Mouse (Mus musculus): ENCODE data around the gene Cdh19.

Cdh19 gene

DNA sequence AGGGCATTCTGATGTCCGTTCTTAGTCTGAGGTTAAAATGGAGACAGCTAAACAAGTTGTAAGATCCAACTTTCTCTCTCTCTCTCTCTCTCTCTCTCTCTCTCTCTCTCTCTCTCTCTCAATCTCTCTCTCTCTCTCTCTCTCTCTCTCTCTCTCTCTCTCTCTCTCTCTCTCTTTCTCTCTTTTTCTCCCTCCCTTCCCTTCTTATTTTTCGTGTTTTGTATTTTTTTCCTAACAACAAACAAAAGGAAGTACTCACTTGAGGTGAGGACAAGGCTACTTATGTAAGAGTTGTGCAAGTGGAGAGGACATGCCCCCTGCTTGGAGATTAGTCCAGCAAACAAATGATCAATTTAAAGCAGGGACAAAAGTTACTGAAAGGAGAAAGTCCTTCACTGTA is at the start of gene Cdh19:
Gene Cdh19 (minus strand): TSS at position 101 of the 400 bp plus-strand sequence.
- DNase-seq (ENCODE audit: low spot score), result no peak

DNA sequence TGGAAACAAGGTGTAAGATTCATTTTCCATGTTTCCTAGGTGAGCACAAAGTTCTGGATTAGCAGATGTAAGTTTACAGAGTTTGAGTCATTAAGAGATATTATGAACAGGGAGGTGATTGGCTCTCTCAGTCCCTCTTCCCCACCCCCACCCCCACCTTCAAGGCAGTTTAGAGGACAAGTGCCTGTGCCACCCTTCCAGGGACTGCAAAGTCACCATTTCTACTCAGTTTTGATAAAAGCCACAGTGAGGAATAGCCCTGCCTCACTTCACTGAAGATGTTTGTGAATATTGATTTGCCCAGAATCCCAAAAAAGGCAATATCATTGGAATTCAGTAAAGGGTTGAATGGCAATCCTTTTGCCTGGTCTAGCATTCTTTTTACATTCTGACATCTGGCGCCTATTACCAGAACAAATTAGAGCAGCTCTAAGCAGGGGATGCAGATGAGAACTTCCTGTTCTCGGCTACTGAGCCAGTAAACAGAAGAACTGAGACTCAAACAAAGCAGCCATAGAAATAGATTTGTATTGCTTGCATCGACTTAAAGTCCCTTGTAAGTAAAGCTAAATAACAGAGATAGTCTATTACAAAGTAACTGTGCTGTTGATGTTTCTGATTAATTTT is 43.2 kb upstream of the Cdh19 start:
- DNase-seq (ENCODE audit: low spot score), result no peak

- DNase-seq (ENCODE audit: low spot score), result no peak
Measured at GRCm38 (mm10) chr1:111017640-111018039, 40.3 kb upstream of the Cdh19 start.

GRCm38 (mm10) chr1:110989824-110990223 is 12.4 kb upstream of the Cdh19 start:
- DNase-seq (ENCODE audit: low spot score), result no peak

GRCm38 (mm10) chr1:110969201-110969600 is 8.2 kb downstream of the Cdh19 start:
- no peak for DNase-seq (ENCODE audit: low spot score)

- DNase-seq (ENCODE audit: low spot score), result no peak
Measured at GRCm38 (mm10) chr1:110909752-110910151, 67.6 kb downstream of the Cdh19 start.

DNA sequence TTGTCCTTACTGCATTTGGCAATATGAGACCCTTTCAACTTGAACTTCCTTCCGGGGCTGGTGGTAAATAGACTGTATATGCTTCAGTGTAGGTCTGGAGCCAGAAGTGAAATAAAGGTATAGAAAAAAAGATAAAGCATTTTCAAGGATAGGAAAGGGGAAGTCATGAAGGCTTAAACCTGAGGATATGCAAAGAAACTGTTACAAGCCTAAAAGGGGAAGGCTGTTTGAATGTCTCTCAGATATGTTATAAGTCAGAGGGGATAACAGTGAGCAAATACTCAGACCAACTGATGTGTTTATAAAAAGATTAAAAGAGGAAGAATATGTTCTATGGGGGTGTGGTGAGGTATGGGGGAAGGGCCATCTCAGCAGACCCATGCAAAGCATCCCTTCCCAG is 68.2 kb downstream of the Cdh19 start:
- DNase-seq (ENCODE audit: low spot score), result no peak

DNA sequence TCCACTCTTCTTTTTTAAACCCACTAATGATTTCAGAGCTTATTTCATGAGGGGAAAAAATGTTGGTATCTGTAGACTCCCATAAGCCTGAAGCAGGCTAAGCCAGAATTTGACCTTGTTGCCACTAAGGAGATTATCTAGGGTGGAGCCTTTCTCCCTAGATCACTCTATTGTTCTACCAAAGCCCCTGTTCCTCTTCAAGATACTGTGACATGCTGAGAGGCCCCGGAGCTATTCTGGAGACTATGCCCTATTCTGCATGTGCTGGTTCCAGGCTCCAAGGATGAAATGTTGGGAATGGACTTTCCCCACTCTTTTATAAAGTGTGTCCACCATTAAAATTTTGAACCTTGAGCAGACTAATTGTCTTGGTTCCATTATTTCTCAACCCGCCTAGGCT is 73.1 kb downstream of the Cdh19 start:
- no peak for DNase-seq (ENCODE audit: low spot score)
